Mouse (Mus musculus) MEL (cell line): Measurements from ENCODE around the gene Cpeb4.

Experiments
- CTCF ChIP-seq, 3 experiments: IDR thresholded peaks in 2 of 3; conservative IDR thresholded peaks in 1 of 3; 2 replicates each; pipeline ENCODE4 v1.5.1; 2011 to 2012; ENCODE audit warnings: low read length in 3 of 3, low read depth in 2 of 3, mild to moderate bottlenecking in 2 of 3, improper control_type of control experiment in 1 of 3, inconsistent platforms in 1 of 3, mixed read lengths in 1 of 3, moderate library complexity in 1 of 3; ENCODE audit not compliant: control insufficient read depth in 1 of 3, insufficient read depth in 1 of 3, poor library complexity in 1 of 3, severe bottlenecking in 1 of 3
- GATA1 ChIP-seq: IDR thresholded peaks from 2 replicates; pipeline ENCODE4 v1.6.1; 2011; ENCODE audit warnings: low read depth, low read length, improper control_type of control experiment
- MAX ChIP-seq: IDR thresholded peaks from 2 replicates; pipeline ENCODE4 v1.6.1; 2011; ENCODE audit warnings: low read length, improper control_type of control experiment
- POLR2AphosphoS5 ChIP-seq: IDR thresholded peaks from 2 replicates; pipeline ENCODE4 v1.6.1; 2012; ENCODE audit warnings: low read depth, borderline replicate concordance, mild to moderate bottlenecking, inconsistent platforms, low read length, moderate library complexity, mixed read lengths
- TAL1 ChIP-seq: IDR thresholded peaks from 2 replicates; pipeline ENCODE4 v1.6.1; 2012; ENCODE audit warnings: mild to moderate bottlenecking, inconsistent platforms, low read length, moderate library complexity, mixed read lengths
- USF1 ChIP-seq: IDR thresholded peaks from 2 replicates; pipeline ENCODE4 v1.6.1; 2014; ENCODE audit warnings: low read depth, mild to moderate bottlenecking, inconsistent platforms, low read length, improper control_type of control experiment, moderate library complexity
- ZKSCAN1 ChIP-seq: IDR thresholded peaks from 2 replicates; pipeline ENCODE4 v1.6.1; 2012; ENCODE audit warnings: low read depth, mild to moderate bottlenecking, inconsistent platforms, low read length, improper control_type of control experiment, moderate library complexity

DNA sequence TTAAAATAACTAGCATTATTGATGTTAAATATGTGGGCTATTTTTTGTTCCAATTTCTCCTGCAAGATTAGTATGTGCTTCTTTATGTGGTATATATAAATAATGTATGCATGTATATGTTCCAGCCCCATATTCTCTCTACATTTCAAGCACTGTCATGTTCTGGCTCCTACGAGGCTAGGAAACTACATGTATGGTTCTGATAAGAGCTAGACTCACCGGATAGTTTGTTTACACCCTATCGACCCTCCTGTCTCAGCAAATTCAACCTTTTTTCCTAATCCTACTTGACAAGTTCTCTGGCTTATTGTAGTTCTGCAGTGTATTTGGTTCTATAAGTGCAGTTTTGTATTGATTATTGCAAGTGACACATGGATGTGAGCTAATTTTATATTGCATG lies 36.7 kb upstream of the Cpeb4 start:
- no peak for TF ChIP-seq POLR2AphosphoS5
- TF ChIP-seq ZKSCAN1, result no peak
- no peak for TF ChIP-seq TAL1
- TF ChIP-seq MAX, result no peak
- TF ChIP-seq GATA1, result no peak
- TF ChIP-seq CTCF (IDR thresholded peaks at IDR 0.05 in 2 of 3, conservative IDR thresholded peaks at IDR 0.05 in 1 of 3; ENCODE audit: control insufficient read depth in 1 of 3, insufficient read depth in 1 of 3, low read depth in 2 of 3, low read length in 3 of 3, poor library complexity in 1 of 3, severe bottlenecking in 1 of 3), result no peak
- TF ChIP-seq USF1, result no peak
